Mouse (Mus musculus) limb, embryonic 11.5 days (tissue): ENCODE data around the gene Gpc6. TPM values are rescaled to one million over a fixed set of nuclear protein-coding genes. Genes with fewer than 3 reads are reported as not detected.
A peak's percentile ranks its signal among the peaks of the same experiment; 100 is the strongest.

Experiments used
- ATAC-seq: fragments of 200-750 bp; cut with Nextera tagmentation; 2 replicates; pipeline ENCODE4 v1.8.0; 2017; ENCODE audit warnings: low read depth; ENCODE audit not compliant: insufficient number of reproducible peaks, low FRiP score, low TSS enrichment
- DNase-seq: peaks from one replicate; pipeline ENCODE4 v3.0.0-alpha.2; 2015; ENCODE audit warnings: low spot score
- H3K27ac ChIP-seq: fragments of 300-500 bp; sonication (generic); replicated peaks from 2 replicates; pipeline ENCODE4 v1.5.1; 2014; ENCODE audit warnings: low read depth, mild to moderate bottlenecking, low read length
- H3K27me3 ChIP-seq: fragments of 300-500 bp; sonication (generic); 2 replicates; pipeline ENCODE4 v1.6.1; 2014; ENCODE audit warnings: mild to moderate bottlenecking, low read length, mixed read lengths; ENCODE audit not compliant: control insufficient read depth, insufficient read depth
- H3K36me3 ChIP-seq: fragments of 300-500 bp; sonication (generic); 2 replicates; pipeline ENCODE4 v1.6.1; 2014; ENCODE audit warnings: mild to moderate bottlenecking, low read length, moderate library complexity, mixed read lengths; ENCODE audit not compliant: control insufficient read depth, insufficient read depth
- H3K4me1 ChIP-seq: fragments of 300-500 bp; sonication (generic); 2 replicates; pipeline ENCODE4 v1.6.1; 2014; ENCODE audit warnings: low read length, mixed read lengths; ENCODE audit not compliant: control insufficient read depth, insufficient read depth
- H3K4me2 ChIP-seq: fragments of 300-500 bp; sonication (generic); 2 replicates; pipeline ENCODE4 v1.6.1; 2014; ENCODE audit warnings: low read depth, mild to moderate bottlenecking, moderate library complexity; ENCODE audit not compliant: severe bottlenecking
- H3K4me3 ChIP-seq: fragments of 300-500 bp; sonication (generic); 2 replicates; pipeline ENCODE4 v1.5.1; 2014; ENCODE audit warnings: low read depth, low read length
- H3K9ac ChIP-seq: fragments of 300-500 bp; sonication (generic); 2 replicates; pipeline ENCODE4 v1.6.1; 2014; ENCODE audit warnings: mild to moderate bottlenecking, low read length
- H3K9me3 ChIP-seq: fragments of 300-500 bp; sonication (generic); 2 replicates; pipeline ENCODE4 v1.6.1; 2016; ENCODE audit warnings: low read length; ENCODE audit not compliant: control insufficient read depth
- WGBS: fragments of 180-500 bp; shearing (Covaris S2); extraction: QIAGEN DNeasy Blood & Tissue Kit; methylation state at CpG from one replicate; pipeline ENCODE4 v1.1.7; 2014; 5-methylcytosine and 5-hydroxymethylcytosine counted together
- polyA plus RNA-seq: library from polyadenylated mRNA; unstranded; fragments of >200 nt; fragmentation: Nextera tagmentation; extraction: Ambion mirVana; gene quantifications from 2 replicates; pipeline ENCODE4 v1.2.1, GENCODE M21; 2014

The Gpc6 gene
- polyA plus RNA-seq, 1 experiment from 2014 or later: 39.1 TPM

GRCm38 (mm10) chr14:117817196-117817595 lies 892.1 kb downstream of the Gpc6 start:
- Histone ChIP-seq H3K4me3 (no peak overlapping the region), H3K4me2 (no peak overlapping the region), H3K4me1 (no peaks in the 10 kb centered on the region), H3K36me3 (no peaks in the 10 kb centered on the region), H3K27ac (no peak overlapping the region), H3K9ac (no peak overlapping the region), H3K27me3 (no peaks in the 10 kb centered on the region), H3K9me3 (no peaks in the 10 kb centered on the region)
- DNase-seq (no peak), ATAC-seq (no peak)
- WGBS: 78% methylated on average over 4 of the region's 4 CpGs

GRCm38 (mm10) chr14:117824491-117824890 lies 899.4 kb downstream of the Gpc6 start:
- no peak overlapping the region for H3K27ac ChIP-seq
- H3K9me3 ChIP-seq: no peaks in the 10 kb centered on the region
- DNase-seq (no peak), ATAC-seq (no peak)
- H3K27me3 ChIP-seq: no peaks in the 10 kb centered on the region
- H3K36me3 ChIP-seq: no peaks in the 10 kb centered on the region
- no peak overlapping the region for H3K4me3 ChIP-seq
- no peak overlapping the region for H3K4me2 ChIP-seq
- no peaks in the 10 kb centered on the region for H3K4me1 ChIP-seq
- no peak overlapping the region for H3K9ac ChIP-seq

GRCm38 (mm10) chr14:117826294-117827046 lies 901.4 kb downstream of the Gpc6 start:
- H3K9ac ChIP-seq: no peak overlapping the region
- no peaks in the 10 kb centered on the region for H3K4me1 ChIP-seq
- no peak for ATAC-seq
- no peak overlapping the region for H3K4me3 ChIP-seq
- WGBS: 38% methylated on average over 8 of the region's 8 CpGs
- no peaks in the 10 kb centered on the region for H3K27me3 ChIP-seq
- no peak overlapping the region for H3K4me2 ChIP-seq
- DNase-seq: no peak
- H3K9me3 ChIP-seq: no peaks in the 10 kb centered on the region
- no peaks in the 10 kb centered on the region for H3K36me3 ChIP-seq
- H3K27ac ChIP-seq: no peak overlapping the region

GRCm38 (mm10) chr14:117831267-117831666 lies 906.2 kb downstream of the Gpc6 start:
- Histone ChIP-seq H3K36me3 (no peaks in the 10 kb centered on the region), H3K9ac (no peak overlapping the region), H3K4me1 (no peaks in the 10 kb centered on the region), H3K27ac (no peak overlapping the region), H3K4me3 (no peak overlapping the region), H3K9me3 (no peaks in the 10 kb centered on the region), H3K4me2 (no peak overlapping the region), H3K27me3 (no peaks in the 10 kb centered on the region)
- WGBS: 78% methylated on average over 8 of the region's 8 CpGs
- no peak for DNase-seq
- no peak for ATAC-seq

GRCm38 (mm10) chr14:117831731-117832130 lies 906.6 kb downstream of the Gpc6 start:
- WGBS: 66% methylated on average over 4 of the region's 4 CpGs
- peak; percentile 37 for DNase-seq
- no peak for ATAC-seq

GRCm38 (mm10) chr14:117835506-117835905 lies 910.4 kb downstream of the Gpc6 start:
- Histone ChIP-seq H3K4me3 (no peak overlapping the region), H3K9ac (no peak overlapping the region), H3K4me2 (no peak overlapping the region), H3K4me1 (no peaks in the 10 kb centered on the region), H3K9me3 (no peaks in the 10 kb centered on the region), H3K27me3 (no peaks in the 10 kb centered on the region), H3K27ac (no peak overlapping the region), H3K36me3 (no peaks in the 10 kb centered on the region)
- ATAC-seq (no peak), DNase-seq (no peak)
- 88% methylated on average over 6 of the region's 6 CpGs for WGBS

More at GRCm38 (mm10) chr14:117831731-117832130, 906.6 kb downstream of the Gpc6 start:
- no peaks in the 10 kb centered on the region for H3K9me3 ChIP-seq
- no peak overlapping the region for H3K4me3 ChIP-seq
- no peak overlapping the region for H3K9ac ChIP-seq
- no peak overlapping the region for H3K27ac ChIP-seq
- no peaks in the 10 kb centered on the region for H3K27me3 ChIP-seq
- H3K36me3 ChIP-seq: no peaks in the 10 kb centered on the region
- H3K4me2 ChIP-seq: no peak overlapping the region
- no peaks in the 10 kb centered on the region for H3K4me1 ChIP-seq

- Histone ChIP-seq H3K27ac (no peak overlapping the region), H3K4me1 (no peaks in the 10 kb centered on the region), H3K9me3 (no peaks in the 10 kb centered on the region), H3K4me2 (no peak overlapping the region), H3K4me3 (no peak overlapping the region), H3K9ac (no peak overlapping the region), H3K27me3 (no peaks in the 10 kb centered on the region), H3K36me3 (no peaks in the 10 kb centered on the region)
- WGBS: 93% methylated on average over 4 of the region's 4 CpGs
- ATAC-seq (no peak), DNase-seq (no peak)
These were observed 911.9 kb downstream of the Gpc6 start for GRCm38 (mm10) chr14:117837021-117837420.

- Histone ChIP-seq H3K4me1 (no peaks in the 10 kb centered on the region), H3K36me3 (no peaks in the 10 kb centered on the region), H3K9me3 (no peaks in the 10 kb centered on the region), H3K27me3 (no peaks in the 10 kb centered on the region), H3K9ac (no peak overlapping the region), H3K4me2 (no peak overlapping the region), H3K4me3 (no peak overlapping the region), H3K27ac (no peak overlapping the region)
- ATAC-seq (no peak), DNase-seq (no peak)
- WGBS: 34% methylated on average over 3 of the region's 3 CpGs
These were observed 912.6 kb downstream of the Gpc6 start for GRCm38 (mm10) chr14:117837715-117838114.

- Histone ChIP-seq H3K27ac (no peak overlapping the region), H3K9me3 (no peaks in the 10 kb centered on the region), H3K9ac (no peak overlapping the region), H3K36me3 (no peaks in the 10 kb centered on the region), H3K4me2 (no peak overlapping the region), H3K27me3 (no peaks in the 10 kb centered on the region), H3K4me3 (no peak overlapping the region), H3K4me1 (no peaks in the 10 kb centered on the region)
- DNase-seq (no peak), ATAC-seq (no peak)
- WGBS: 77% methylated on average over 4 of the region's 4 CpGs
These were observed 916.1 kb downstream of the Gpc6 start for GRCm38 (mm10) chr14:117841211-117841610.
